ENCODE assay signal across 11 mouse cellular contexts in the genomic region with DNA sequence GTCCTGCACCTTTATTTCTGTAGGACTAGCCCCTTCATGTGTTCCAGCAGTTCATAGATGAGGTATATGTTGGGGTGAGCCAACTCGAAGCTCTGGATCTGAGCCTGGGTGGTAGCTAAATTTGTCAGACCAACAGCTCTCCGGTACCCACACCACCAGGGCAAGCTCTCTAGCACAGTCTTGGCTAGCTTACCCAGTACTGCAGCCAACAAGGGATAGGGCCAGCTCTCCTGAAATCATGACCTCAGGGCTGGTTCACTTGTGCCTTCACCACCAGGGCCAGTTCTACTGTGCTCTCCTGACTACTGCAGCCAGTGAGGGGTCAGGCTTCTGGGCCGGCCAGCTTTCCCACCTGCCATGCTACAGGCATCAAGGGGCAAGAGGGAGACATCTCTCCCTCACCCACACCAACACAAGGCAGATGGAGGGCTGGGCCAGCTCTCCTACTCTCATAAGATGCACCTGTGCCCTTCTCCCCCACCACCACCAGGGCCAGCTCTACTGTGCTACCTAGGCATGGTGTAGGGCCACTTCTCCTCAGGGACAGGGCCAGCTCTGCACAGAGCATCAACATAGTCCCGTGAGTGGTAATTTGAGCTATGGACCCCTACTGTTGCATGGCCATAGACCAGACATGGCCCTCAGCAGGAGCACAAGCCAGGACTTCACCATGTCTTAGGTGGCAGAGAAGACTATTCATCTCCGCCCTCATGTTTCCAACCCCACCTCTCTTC. TPM values are rescaled to one million over a fixed set of nuclear protein-coding genes. Genes with fewer than 3 reads are reported as not detected.
A peak's percentile ranks its signal among the peaks of the same experiment; 100 is the strongest.
DNase-seq lines count a peak whose midpoint lies in the region; ATAC-seq lines count a peak whose summit lies in the region.
"Had no signal": no experiment of that assay in that cellular context is flagged by ENCODE, and none has a peak within 500 bp of the region (broad histone marks: within the 10 kb centered on the region; RNA-seq: fewer than 3 reads in every experiment).

No protein-coding gene starts in this region.

- no peak overlapping the region for H3K4me2 ChIP-seq in embryonic facial prominence, embryonic 11.5 days (ENCODE audit: low read depth, low read length)
- no peak overlapping the region for H3K4me2 ChIP-seq in liver, embryonic 12.5 days
- no peak overlapping the region for H3K4me2 ChIP-seq in liver, embryonic 11.5 days

- 0 out of 2 replicates have a peak, but pooled peaks have one; percentile 27 for ATAC-seq in embryonic facial prominence, embryonic 11.5 days (replicated peaks; ENCODE audit: insufficient number of reproducible peaks, low FRiP score, low TSS enrichment, low read depth)
- 0 out of 2 replicates have a peak, but pooled peaks have one; percentile 15 for ATAC-seq in liver, embryonic 12.5 days
- no peak for ATAC-seq in liver, embryonic 11.5 days (replicated peaks; ENCODE audit: low FRiP score)
- ATAC-seq in inflammation-experienced regulatory T-cells, adult 6 months: no peak

- H3K9ac ChIP-seq in embryonic facial prominence, embryonic 11.5 days (replicated peaks; ENCODE audit: low read length): no peak overlapping the region
- H3K9ac ChIP-seq in liver, embryonic 12.5 days: no peak overlapping the region
- no peak overlapping the region for H3K9ac ChIP-seq in liver, embryonic 11.5 days (ENCODE audit: low read depth, low read length)

- no peak for DNase-seq in embryonic facial prominence, embryonic 11.5 days (ENCODE audit: low spot score)
- DNase-seq in embryonic facial prominence, embryonic 10.5 days (ENCODE audit: low spot score): no peak
- no peak for DNase-seq in liver, embryonic 11.5 days (ENCODE audit: low spot score)
- peak; percentile 31 for DNase-seq in gastrocnemius, postnatal 10 days
- DNase-seq in skeletal muscle tissue, adult 2 months (ENCODE audit: low read depth, low spot score): peak; percentile 43
- no peak for DNase-seq in left cerebral cortex, adult 18-20 months (ENCODE audit: low spot score in 2 of 2)
- DNase-seq: lung, adult 2 months had no signal

- no peak overlapping the region for H3K4me3 ChIP-seq in embryonic facial prominence, embryonic 11.5 days (ENCODE audit: low read depth, low read length)
- H3K4me3 ChIP-seq in embryonic facial prominence, embryonic 10.5 days: no peak overlapping the region
- H3K4me3 ChIP-seq in liver, embryonic 12.5 days: no peak overlapping the region
- no peak overlapping the region for H3K4me3 ChIP-seq in liver, embryonic 11.5 days (ENCODE audit: low read depth, low read length)

- H3K9me3 ChIP-seq in embryonic facial prominence, embryonic 11.5 days (replicated peaks; ENCODE audit: control insufficient read depth, low read length): no peaks in the 10 kb centered on the region
- H3K9me3 ChIP-seq in embryonic facial prominence, embryonic 10.5 days: no peaks in the 10 kb centered on the region
- H3K9me3 ChIP-seq in liver, embryonic 12.5 days (replicated peaks): no peaks in the 10 kb centered on the region
- H3K9me3 ChIP-seq in liver, embryonic 11.5 days (ENCODE audit: control insufficient read depth, low read length): no peaks in the 10 kb centered on the region

- no peak overlapping the region for H3K27ac ChIP-seq in embryonic facial prominence, embryonic 11.5 days (replicated peaks; ENCODE audit: low read depth, low read length)
- no peak overlapping the region for H3K27ac ChIP-seq in embryonic facial prominence, embryonic 10.5 days (replicated peaks)
- H3K27ac ChIP-seq in liver, embryonic 12.5 days: no peak overlapping the region
- no peak overlapping the region for H3K27ac ChIP-seq in liver, embryonic 11.5 days (ENCODE audit: low read depth, low read length)

- H3K4me1 ChIP-seq in embryonic facial prominence, embryonic 11.5 days (ENCODE audit: control insufficient read depth, insufficient read depth, low read length): no peaks in the 10 kb centered on the region
- H3K4me1 ChIP-seq in embryonic facial prominence, embryonic 10.5 days: no peaks in the 10 kb centered on the region
- H3K4me1 ChIP-seq in liver, embryonic 12.5 days: no peaks in the 10 kb centered on the region
- H3K4me1 ChIP-seq in liver, embryonic 11.5 days (replicated peaks; ENCODE audit: control insufficient read depth, insufficient read depth, low read length): no peaks in the 10 kb centered on the region

- WGBS in embryonic facial prominence, embryonic 11.5 days: 93% methylated on average over 5 of the region's 5 CpGs
- whole genome bisulfite sequencing in embryonic facial prominence, embryonic 10.5 days: 92% methylated on average over 5 of the region's 5 CpGs
- WGBS in liver, embryonic 12.5 days (ENCODE audit: insufficient replicate concordance): 64% methylated on average over 5 of the region's 5 CpGs
- 80% methylated on average over 5 of the region's 5 CpGs for WGBS in liver, embryonic 11.5 days

- no peaks in the 10 kb centered on the region for H3K27me3 ChIP-seq in embryonic facial prominence, embryonic 11.5 days (ENCODE audit: control insufficient read depth, insufficient read depth, low read length)
- H3K27me3 ChIP-seq in embryonic facial prominence, embryonic 10.5 days (replicated peaks; ENCODE audit: low read depth, poor library complexity, severe bottlenecking): no peaks in the 10 kb centered on the region
- H3K27me3 ChIP-seq in liver, embryonic 12.5 days (replicated peaks): no peaks in the 10 kb centered on the region
- no peaks in the 10 kb centered on the region for H3K27me3 ChIP-seq in liver, embryonic 11.5 days (replicated peaks; ENCODE audit: control insufficient read depth, insufficient read depth, low read length)

- H3K36me3 ChIP-seq in embryonic facial prominence, embryonic 11.5 days (replicated peaks; ENCODE audit: control insufficient read depth, insufficient read depth, low read depth, low read length): peaks cover 8% of the 10 kb centered on the region
- peaks cover 63% of the 10 kb centered on the region for H3K36me3 ChIP-seq in embryonic facial prominence, embryonic 10.5 days (replicated peaks)
- H3K36me3 ChIP-seq in liver, embryonic 12.5 days: peaks cover 16% of the 10 kb centered on the region
- H3K36me3 ChIP-seq in liver, embryonic 11.5 days (ENCODE audit: control insufficient read depth, insufficient read depth, low read length): peaks cover 3% of the 10 kb centered on the region; the same call in 1 of the 2 replicates

RNA-seq across cellular contexts. Expression of gene Ambp, which starts 24.5 kb away (rescaled TPM):
- polyA plus RNA-seq in embryonic facial prominence, embryonic 11.5 days (2014; fragmentation: Nextera tagmentation; extraction: Ambion mirVana): 0.39 and 0.55 TPM in 2 replicates
- not detected in 2 replicates for polyA plus RNA-seq in embryonic facial prominence, embryonic 10.5 days (2016; fragmentation: Nextera tagmentation; extraction: Ambion mirVana)
- polyA plus RNA-seq in liver, embryonic 12.5 days (2016; fragmentation: Nextera tagmentation; extraction: Ambion mirVana): 586 and 615 TPM in 2 replicates
- polyA plus RNA-seq in liver, embryonic 11.5 days (2014; fragmentation: Nextera tagmentation; extraction: Ambion mirVana): 736 and 748 TPM in 2 replicates
- total RNA-seq in gastrocnemius, postnatal 10 days (2021): 1 to 10 TPM in 1 of 2 experiments, not detected in 1; 1.5 TPM
- not detected for polyA plus RNA-seq in inflammation-experienced regulatory T-cells, adult 6 months (2017; shearing (Covaris generic))
- total RNA-seq in left cerebral cortex, adult 18-20 months (2021): not detected
- total RNA-seq: left cerebral cortex, postnatal 10 days; monocyte, adult 5-6 weeks had no signal

RNA-seq across cellular contexts. Expression of gene Kif12, which starts 41.9 kb away (rescaled TPM):
- polyA plus RNA-seq in embryonic facial prominence, embryonic 11.5 days (2014; fragmentation: Nextera tagmentation; extraction: Ambion mirVana): not detected in 2 replicates
- not detected in 2 replicates for polyA plus RNA-seq in embryonic facial prominence, embryonic 10.5 days (2016; fragmentation: Nextera tagmentation; extraction: Ambion mirVana)
- 7.1 and 7.2 TPM in 2 replicates for polyA plus RNA-seq in liver, embryonic 12.5 days (2016; fragmentation: Nextera tagmentation; extraction: Ambion mirVana)
- polyA plus RNA-seq in liver, embryonic 11.5 days (2014; fragmentation: Nextera tagmentation; extraction: Ambion mirVana): 7.9 and 9.0 TPM in 2 replicates
- not detected for total RNA-seq in gastrocnemius, postnatal 10 days (2021)
- not detected for polyA plus RNA-seq in inflammation-experienced regulatory T-cells, adult 6 months (2017; shearing (Covaris generic))
- not detected for total RNA-seq in left cerebral cortex, adult 18-20 months (2021)
- total RNA-seq: left cerebral cortex, postnatal 10 days; monocyte, adult 5-6 weeks had no signal
- polyA plus RNA-seq: lung, adult 2 months had no signal

Comparison
In these comparisons a context has a peak if more than half of its experiments do, and no peak if none do; other contexts are left out.
1. ATAC-seq: peak in embryonic facial prominence, embryonic 11.5 days (single experiment) and liver, embryonic 12.5 days (single experiment); none in liver, embryonic 11.5 days (single experiment) and inflammation-experienced regulatory T-cells, adult 6 months (single experiment).
2. DNase-seq: peak in gastrocnemius, postnatal 10 days (single experiment) and skeletal muscle tissue, adult 2 months (single experiment); none in embryonic facial prominence, embryonic 11.5 days (single experiment), embryonic facial prominence, embryonic 10.5 days (single experiment), liver, embryonic 11.5 days (single experiment) and left cerebral cortex, adult 18-20 months (0 of 2).
3. RNA of gene Ambp, which starts 24.5 kb away (polyA plus RNA-seq): 736 to 748 TPM in liver, embryonic 11.5 days and 586 to 615 TPM in liver, embryonic 12.5 days; 0.39 to 0.55 TPM in embryonic facial prominence, embryonic 11.5 days, not detected in embryonic facial prominence, embryonic 10.5 days and not detected in inflammation-experienced regulatory T-cells, adult 6 months; every median in the first group is over 100 times any median in the second.